Mouse (Mus musculus) ES-E14 (cell line): ENCODE results near the gene Lyve1.

Experiments used
- CHD2 ChIP-seq: IDR thresholded peaks from 2 replicates; pipeline ENCODE4 v1.6.1; 2014; ENCODE audit warnings: mild to moderate bottlenecking, low read depth, low read length, inconsistent platforms
- MAFK ChIP-seq: IDR thresholded peaks from 2 replicates; pipeline ENCODE4 v1.6.1; 2014; ENCODE audit warnings: mild to moderate bottlenecking, low read depth, low read length, inconsistent platforms; ENCODE audit not compliant: insufficient read depth
- ZC3H11A ChIP-seq: IDR thresholded peaks from 2 replicates; pipeline ENCODE4 v1.6.1; 2012; ENCODE audit warnings: low read depth, mild to moderate bottlenecking, inconsistent platforms, low read length, borderline replicate concordance

GRCm38 (mm10) chr7:110891501-110891986 is 28.5 kb upstream of the Lyve1 start:
- TF ChIP-seq ZC3H11A = no peak
- no peak for TF ChIP-seq MAFK
- no peak for TF ChIP-seq CHD2
